Mouse (Mus musculus): ENCODE results near the gene Mcpt9. TPM values are rescaled to one million over a fixed set of nuclear protein-coding genes. Genes with fewer than 3 reads are reported as not detected.
"Not testable (repeated sequence)": the region's sequence is repeated elsewhere in the genome, so short reads cannot be mapped to it uniquely, and the experiment has no call there.

Gene Mcpt9
- polyA plus RNA-seq (2015; fragmentation: Nextera tagmentation; extraction: Ambion mirVana), result not detected in 2 replicates

DNA sequence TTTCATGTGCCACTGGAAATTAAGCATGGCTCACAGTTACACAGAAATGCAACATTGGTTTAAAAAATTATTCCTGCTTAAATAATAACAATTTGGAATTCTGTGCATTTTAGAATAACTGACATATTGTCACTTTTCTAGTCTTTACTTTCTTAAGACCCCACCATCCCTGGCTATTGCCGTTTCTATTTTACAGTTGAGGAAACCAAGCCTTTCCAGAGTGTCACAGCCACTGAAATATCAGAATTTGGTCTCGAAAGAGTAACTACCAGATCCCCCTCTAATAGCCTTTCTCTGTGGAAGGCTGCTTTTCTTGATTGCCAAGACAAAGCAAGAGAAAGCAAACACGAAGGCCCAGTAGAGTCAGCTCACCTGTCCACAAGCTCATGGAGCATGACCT lies at the start of gene Mcpt9:
TSS of gene Mcpt9 (minus strand) at position 101 of the 400 bp plus-strand sequence.
- H3K27ac ChIP-seq (replicated peaks); H3K4me2 ChIP-seq; H3K36me3 ChIP-seq; H3K27me3 ChIP-seq; H3K9ac ChIP-seq; H3K4me1 ChIP-seq (replicated peaks); ATAC-seq (ENCODE audit: low FRiP score, low read depth); H3K4me3 ChIP-seq; H3K9me3 ChIP-seq: not testable (repeated sequence)
- whole genome bisulfite sequencing, result 79% methylated on average over 3 of the region's 3 CpGs

DNA sequence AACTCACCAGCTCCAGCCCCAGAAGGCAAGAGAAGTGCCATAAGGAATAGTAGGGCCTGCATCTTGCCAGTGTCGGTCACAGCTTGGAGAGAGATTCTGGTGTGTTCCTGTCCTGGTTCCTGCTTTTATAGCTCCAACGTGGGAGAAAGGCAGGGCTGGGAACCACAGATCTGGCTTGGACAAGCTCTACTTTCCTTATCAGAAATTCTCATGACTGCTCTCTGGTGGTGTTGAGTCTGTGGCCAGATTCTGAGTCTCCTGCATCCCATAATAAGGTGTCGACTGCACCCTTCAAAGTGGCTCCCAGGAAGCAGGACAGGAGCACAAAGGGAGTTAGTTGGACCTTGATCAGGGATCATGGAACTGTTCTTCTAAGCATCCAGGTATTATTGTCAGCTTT lies 31.9 kb upstream of the Mcpt9 start, which contains the start of gene Mcpt4:
TSS of gene Mcpt4 (minus strand) at position 101 of the 400 bp plus-strand sequence.
- WGBS, result 81% methylated on average over 3 of the region's 3 CpGs
- not testable (repeated sequence) for H3K9me3 ChIP-seq; H3K9ac ChIP-seq; H3K27me3 ChIP-seq; H3K4me2 ChIP-seq; ATAC-seq (ENCODE audit: low FRiP score, low read depth); H3K4me1 ChIP-seq (replicated peaks); H3K27ac ChIP-seq (replicated peaks); H3K4me3 ChIP-seq; H3K36me3 ChIP-seq

DNA sequence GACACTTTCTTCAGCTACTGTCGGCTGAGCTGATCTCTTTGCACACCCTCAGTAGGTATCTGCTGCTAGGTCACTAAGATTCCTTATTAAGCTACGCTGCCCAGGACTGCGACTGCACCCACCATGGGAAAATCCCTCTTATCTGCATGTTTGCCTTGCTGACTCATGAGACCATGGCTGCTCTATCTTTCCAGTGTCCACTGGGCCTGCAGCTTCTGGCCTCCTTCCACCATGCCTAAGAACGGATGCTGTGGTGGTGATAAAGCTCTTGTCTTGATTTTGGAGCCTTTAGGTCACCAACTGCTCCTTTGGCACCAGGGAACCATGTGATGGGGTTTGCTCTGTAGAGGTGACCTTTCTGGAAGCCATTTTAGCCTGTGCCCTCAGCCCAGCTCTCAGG lies 27.4 kb upstream of the Mcpt9 start:
- WGBS, result 87% methylated on average over 4 of the region's 4 CpGs
- no peak for ATAC-seq (ENCODE audit: low FRiP score, low read depth)

DNA sequence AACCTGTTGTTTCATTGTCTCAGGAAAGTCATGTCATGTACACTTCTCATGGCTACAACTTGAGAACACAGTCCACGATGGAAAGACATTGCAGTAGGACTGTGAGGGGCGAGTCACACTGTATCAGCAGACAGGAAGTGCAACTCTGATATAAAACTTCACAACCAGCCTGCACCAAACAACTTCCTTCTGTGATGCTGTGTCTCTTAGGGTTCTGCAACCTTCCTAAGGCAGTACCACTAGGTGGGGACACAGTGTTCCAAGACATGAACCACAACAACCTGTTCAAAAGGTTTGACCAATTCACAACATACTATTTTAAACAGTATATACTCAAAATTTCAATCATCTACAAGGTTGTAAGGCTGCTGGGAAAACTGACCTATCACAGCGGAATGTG lies 25.1 kb upstream of the Mcpt9 start:
- H3K9ac ChIP-seq, result no peak overlapping the region

More for the DNA sequence above, 27.4 kb upstream of the Mcpt9 start:
- Histone ChIP-seq H3K4me3 (no peak overlapping the region), H3K9me3 (no peaks in the 10 kb centered on the region), H3K27me3 (no peaks in the 10 kb centered on the region), H3K4me1 (replicated peaks) (no peaks in the 10 kb centered on the region), H3K36me3 (no peaks in the 10 kb centered on the region), H3K27ac (replicated peaks) (no peak overlapping the region), H3K4me2 (no peak overlapping the region), H3K9ac (no peak overlapping the region)

DNA sequence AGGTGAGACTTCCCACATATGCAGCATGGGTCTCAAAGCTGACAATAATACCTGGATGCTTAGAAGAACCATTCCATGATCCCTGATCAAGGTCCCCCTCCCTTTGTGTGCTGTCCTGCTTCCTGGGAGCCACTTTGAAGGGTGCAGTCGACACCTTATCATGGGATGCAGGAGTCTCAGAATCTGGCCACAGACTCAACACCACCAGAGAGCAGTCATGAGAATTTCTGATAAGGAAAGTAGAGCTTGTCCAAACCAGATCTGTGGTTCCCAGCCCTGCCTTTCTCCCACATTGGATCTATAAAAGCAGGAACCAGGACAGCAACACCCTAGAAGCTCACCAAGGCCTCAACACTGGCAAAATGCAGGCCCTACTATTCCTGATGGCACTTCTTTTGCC lies 11.5 kb upstream of the Mcpt9 start, which contains the start of gene Mcpt2:
TSS of gene Mcpt2 (plus strand) at position 250 of the 400 bp plus-strand sequence.
- ATAC-seq (ENCODE audit: low FRiP score, low read depth); H3K9me3 ChIP-seq: not testable (repeated sequence)

More for the DNA sequence above, 25.1 kb upstream of the Mcpt9 start:
- Histone ChIP-seq H3K27ac (replicated peaks) (no peak overlapping the region), H3K4me3 (no peak overlapping the region), H3K4me2 (no peak overlapping the region), H3K36me3 (no peaks in the 10 kb centered on the region), H3K27me3 (no peaks in the 10 kb centered on the region), H3K9me3 (no peaks in the 10 kb centered on the region), H3K4me1 (replicated peaks) (no peaks in the 10 kb centered on the region)
- no peak for ATAC-seq (ENCODE audit: low FRiP score, low read depth)
- 90% methylated on average over 3 of the region's 3 CpGs for WGBS

DNA sequence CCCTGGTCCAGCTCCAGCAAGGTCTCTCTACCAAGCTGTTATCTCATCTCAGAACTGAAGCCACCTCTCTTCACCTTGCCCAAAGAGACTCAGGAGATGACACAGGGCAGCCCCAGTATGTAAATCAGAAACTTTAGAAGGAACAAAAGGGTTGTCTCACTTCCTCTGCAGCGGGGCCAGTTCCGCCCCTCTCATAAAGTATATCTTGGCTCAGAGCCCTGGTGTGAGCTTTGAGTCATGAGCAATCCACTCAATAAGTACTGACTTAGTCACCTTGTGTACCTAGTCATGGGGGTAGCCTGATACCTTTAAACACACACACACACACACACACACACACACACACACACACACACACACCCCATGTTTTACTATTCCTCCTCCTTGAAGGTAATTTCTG lies 4.1 kb upstream of the Mcpt9 start:
- Histone ChIP-seq H3K36me3 (no peaks in the 10 kb centered on the region), H3K4me3 (no peak overlapping the region), H3K4me2 (no peak overlapping the region), H3K27ac (replicated peaks) (no peak overlapping the region), H3K27me3 (no peaks in the 10 kb centered on the region), H3K9me3 (no peaks in the 10 kb centered on the region), H3K4me1 (replicated peaks) (no peaks in the 10 kb centered on the region), H3K9ac (no peak overlapping the region)
- 89% methylated on average over 2 of the region's 2 CpGs for WGBS
- ATAC-seq (ENCODE audit: low FRiP score, low read depth), result no peak

More for the DNA sequence above, 11.5 kb upstream of the Mcpt9 start, which contains the start of gene Mcpt2:
- H3K4me1 ChIP-seq (replicated peaks); H3K36me3 ChIP-seq; H3K27ac ChIP-seq (replicated peaks); H3K4me2 ChIP-seq; H3K27me3 ChIP-seq; H3K4me3 ChIP-seq; H3K9ac ChIP-seq: not testable (repeated sequence)
- WGBS, result 69% methylated on average over 1 of the region's 1 CpGs

DNA sequence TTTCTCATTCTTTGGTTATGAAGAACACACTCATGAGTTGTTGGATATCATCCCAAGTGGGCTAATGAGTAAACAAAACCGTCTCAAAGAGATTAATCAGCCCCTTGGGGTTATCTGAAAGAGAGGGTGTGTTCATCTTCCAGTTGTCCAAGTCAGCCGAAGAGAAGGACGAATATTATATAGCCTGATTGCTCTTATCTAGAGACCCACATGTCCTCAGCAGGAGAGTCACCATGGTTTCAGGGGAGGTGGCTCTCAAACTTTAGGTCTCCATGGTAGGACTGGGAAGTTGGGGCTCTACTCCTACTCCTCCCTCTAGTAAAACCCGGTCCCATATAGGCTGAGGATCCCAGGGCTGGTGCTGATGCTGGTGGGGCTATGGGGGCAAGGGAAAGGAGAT lies 9.0 kb downstream of the Mcpt9 start:
- ATAC-seq (ENCODE audit: low FRiP score, low read depth); H3K27ac ChIP-seq (replicated peaks); H3K4me2 ChIP-seq; H3K36me3 ChIP-seq; H3K4me3 ChIP-seq; H3K9me3 ChIP-seq; H3K4me1 ChIP-seq (replicated peaks); H3K9ac ChIP-seq; H3K27me3 ChIP-seq: not testable (repeated sequence)
- 85% methylated on average over 4 of the region's 4 CpGs for WGBS

DNA sequence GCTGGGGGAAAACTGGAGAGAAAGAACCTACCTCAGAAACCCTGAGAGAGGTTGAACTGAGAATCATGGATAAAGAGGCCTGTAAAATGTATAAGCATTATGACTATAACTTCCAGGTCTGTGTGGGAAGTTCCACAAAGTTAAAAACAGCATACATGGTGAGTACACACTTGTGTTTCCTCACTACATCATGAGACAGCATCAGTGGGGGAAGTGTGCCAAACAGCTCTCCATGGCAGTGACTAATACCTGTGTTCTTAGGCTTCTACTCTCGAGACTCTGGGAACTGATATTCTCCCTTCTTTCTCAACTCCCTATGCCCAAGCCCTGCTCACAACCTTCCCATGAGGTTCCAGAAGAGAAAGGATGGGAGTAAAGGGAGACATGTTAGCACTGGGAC lies 10.8 kb downstream of the Mcpt9 start:
- 77% methylated on average over 1 of the region's 1 CpGs for WGBS
- ATAC-seq (ENCODE audit: low FRiP score, low read depth), result no peak
- Histone ChIP-seq H3K4me1 (replicated peaks) (no peaks in the 10 kb centered on the region), H3K4me3 (no peak overlapping the region), H3K27ac (replicated peaks) (no peak overlapping the region), H3K36me3 (no peaks in the 10 kb centered on the region), H3K4me2 (no peak overlapping the region), H3K27me3 (no peaks in the 10 kb centered on the region), H3K9me3 (no peaks in the 10 kb centered on the region), H3K9ac (no peak overlapping the region)

DNA sequence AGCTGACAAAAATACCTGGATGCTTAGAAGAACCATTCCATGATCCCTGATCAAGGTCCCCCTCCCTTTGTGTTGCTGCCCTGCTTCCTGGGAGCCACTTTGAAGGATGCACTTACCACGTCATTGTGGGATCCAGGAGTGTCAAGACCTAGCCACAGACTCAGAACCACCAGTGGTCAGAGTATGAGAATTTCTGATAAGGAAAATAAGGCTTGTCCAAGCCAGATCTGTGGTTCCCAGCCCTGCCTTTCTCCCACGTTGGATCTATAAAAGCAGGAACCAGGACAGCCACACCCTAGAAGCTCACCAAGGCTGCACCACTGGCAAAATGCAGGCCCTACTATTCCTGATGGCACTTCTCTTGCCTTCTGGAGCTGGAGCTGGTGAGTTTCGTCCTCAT lies 12.6 kb downstream of the Mcpt9 start, which contains the start of gene Mcpt1:
TSS of gene Mcpt1 (plus strand) at position 301 of the 400 bp plus-strand sequence.
- not testable (repeated sequence) for H3K36me3 ChIP-seq; H3K4me2 ChIP-seq; H3K4me1 ChIP-seq (replicated peaks); ATAC-seq (ENCODE audit: low FRiP score, low read depth); H3K27me3 ChIP-seq; H3K9me3 ChIP-seq; H3K4me3 ChIP-seq; H3K9ac ChIP-seq; H3K27ac ChIP-seq (replicated peaks)
- WGBS, result 89% methylated on average over 3 of the region's 3 CpGs

DNA sequence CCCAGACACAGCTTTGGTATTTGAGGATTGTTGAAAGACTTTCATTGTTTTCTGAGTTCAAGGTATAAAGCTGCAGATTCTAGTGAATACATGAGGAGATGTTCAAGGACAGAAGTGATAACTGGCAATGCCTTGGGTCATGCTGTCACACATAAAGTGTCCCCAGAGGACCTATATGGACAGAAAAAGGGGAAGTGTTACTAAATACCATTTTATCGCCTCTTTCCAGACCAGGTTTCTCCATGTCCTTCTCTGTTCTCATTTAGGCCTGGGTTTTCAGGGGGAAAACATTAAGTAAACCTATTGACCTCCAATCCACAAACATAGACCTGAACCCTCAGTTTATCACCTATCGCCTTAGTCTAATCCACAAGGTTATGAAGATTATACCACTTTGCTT lies 16.4 kb downstream of the Mcpt9 start:
- no peak for ATAC-seq (ENCODE audit: low FRiP score, low read depth)
- Histone ChIP-seq H3K36me3 (no peaks in the 10 kb centered on the region), H3K4me3 (no peak overlapping the region), H3K27ac (replicated peaks) (no peak overlapping the region), H3K27me3 (no peaks in the 10 kb centered on the region), H3K9me3 (no peaks in the 10 kb centered on the region), H3K4me2 (no peak overlapping the region), H3K9ac (no peak overlapping the region), H3K4me1 (replicated peaks) (no peaks in the 10 kb centered on the region)
- WGBS, result 94% methylated on average over 2 of the region's 2 CpGs

DNA sequence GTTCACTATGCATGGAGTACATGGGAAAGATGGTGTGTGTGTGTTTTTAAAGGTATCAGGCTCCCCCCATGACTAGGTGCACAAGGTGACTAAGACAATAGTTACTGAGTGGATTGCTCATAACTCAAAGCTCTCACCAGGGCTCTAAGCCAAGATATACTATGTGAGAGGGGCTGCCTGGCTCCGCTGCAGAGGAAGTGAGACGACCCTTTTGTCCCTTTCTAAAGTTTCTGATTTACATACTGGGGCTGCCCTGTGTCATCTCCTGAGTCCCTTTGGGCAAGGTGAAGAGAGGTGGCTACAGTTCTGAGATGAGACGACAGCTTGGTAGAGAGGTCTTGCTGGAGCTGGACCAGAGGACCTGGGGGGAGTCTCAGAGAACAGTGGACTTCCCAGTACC lies 17.1 kb downstream of the Mcpt9 start:
- Histone ChIP-seq H3K36me3 (no peaks in the 10 kb centered on the region), H3K4me2 (no peak overlapping the region), H3K27me3 (no peaks in the 10 kb centered on the region), H3K27ac (replicated peaks) (no peak overlapping the region), H3K9ac (no peak overlapping the region), H3K9me3 (no peaks in the 10 kb centered on the region), H3K4me3 (no peak overlapping the region), H3K4me1 (replicated peaks) (no peaks in the 10 kb centered on the region)
- WGBS, result 70% methylated on average over 3 of the region's 3 CpGs
- ATAC-seq (ENCODE audit: low FRiP score, low read depth), result no peak

DNA sequence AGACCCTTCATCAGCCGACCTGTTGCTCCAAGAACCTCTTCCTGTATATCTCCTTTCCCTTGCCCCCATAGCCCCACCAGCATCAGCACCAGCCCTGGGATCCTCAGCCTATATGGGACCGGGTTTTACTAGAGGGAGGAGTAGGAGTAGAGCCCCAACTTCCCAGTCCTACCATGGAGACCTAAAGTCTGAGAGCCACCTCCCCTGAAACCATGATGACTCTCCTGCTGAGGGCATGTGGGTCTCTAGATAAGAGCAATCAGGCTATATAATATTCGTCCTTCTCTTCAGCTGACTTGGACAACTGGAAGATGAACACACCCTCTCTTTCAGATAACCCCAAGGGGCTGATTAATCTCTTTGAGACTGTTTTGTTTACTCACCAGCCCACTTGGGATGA lies 42.8 kb downstream of the Mcpt9 start:
- ATAC-seq (ENCODE audit: low FRiP score, low read depth); H3K27me3 ChIP-seq; H3K9me3 ChIP-seq; H3K4me3 ChIP-seq; H3K36me3 ChIP-seq; H3K4me1 ChIP-seq (replicated peaks); H3K9ac ChIP-seq; H3K4me2 ChIP-seq; H3K27ac ChIP-seq (replicated peaks): not testable (repeated sequence)
- WGBS, result 81% methylated on average over 1 of the region's 3 CpGs

Data from hindbrain, embryonic 15.5 days (tissue).